Mouse (Mus musculus) testis, adult 2 months (tissue): ENCODE measurements around the gene Ms4a14. TPM values are rescaled to one million over a fixed set of nuclear protein-coding genes. Genes with fewer than 3 reads are reported as not detected.
"Not testable (repeated sequence)": the region's sequence is repeated elsewhere in the genome, so short reads cannot be mapped to it uniquely, and the experiment has no call there.

Experiments used
- H3K27ac ChIP-seq: fragments of 200-500 bp; 2 replicates; pipeline ENCODE4 v1.5.1; 2012; ENCODE audit warnings: low read depth, low read length; ENCODE audit not compliant: control insufficient read depth, insufficient read depth
- H3K27me3 ChIP-seq: fragments of 200-500 bp; 2 replicates; pipeline ENCODE4 v1.6.1; 2012; ENCODE audit warnings: mild to moderate bottlenecking, low read length, moderate library complexity; ENCODE audit not compliant: control insufficient read depth, insufficient read depth
- H3K36me3 ChIP-seq: fragments of 200-500 bp; 2 replicates; pipeline ENCODE4 v1.6.1; 2012; ENCODE audit warnings: mild to moderate bottlenecking, low read length; ENCODE audit not compliant: control insufficient read depth, insufficient read depth
- H3K4me1 ChIP-seq: fragments of 200-500 bp; 2 replicates; pipeline ENCODE4 v1.6.1; 2012; ENCODE audit warnings: low read length; ENCODE audit not compliant: control insufficient read depth, insufficient read depth
- H3K4me3 ChIP-seq: fragments of 200-500 bp; 2 replicates; pipeline ENCODE4 v1.5.1; 2012; ENCODE audit warnings: low read depth, mild to moderate bottlenecking, low read length, moderate library complexity, mixed read lengths; ENCODE audit not compliant: control insufficient read depth
- CTCF ChIP-seq: fragments of 200-500 bp; IDR thresholded peaks from 2 replicates; pipeline ENCODE4 v1.5.1; 2012; ENCODE audit warnings: low read depth, mild to moderate bottlenecking, inconsistent platforms, low read length, moderate library complexity; ENCODE audit not compliant: control insufficient read depth, insufficient read depth, insufficient replicate concordance
- POLR2A ChIP-seq: fragments of 200-500 bp; IDR thresholded peaks from 2 replicates; pipeline ENCODE4 v1.6.1; 2012; ENCODE audit warnings: low read depth, mild to moderate bottlenecking, inconsistent platforms, low read length, moderate library complexity; ENCODE audit not compliant: control insufficient read depth
- polyA plus RNA-seq: library from polyadenylated mRNA; depleted of rRNA; stranded (reverse); fragments of >200 nt; gene quantifications from 2 replicates; pipeline ENCODE4 v1.2.3, GENCODE M21; 2012

Ms4a14 gene
- polyA plus RNA-seq, 1 experiment, result 184 TPM

GRCm38 (mm10) chr19:11283773-11284172, 30.5 kb downstream of the Ms4a14 start, which contains the start of gene Ms4a5:
Gene Ms4a5 (minus strand): TSS chr19:11283873.
- no peak within 1 kb of the TSS; the same call in 1 of the 2 replicates for H3K4me3 ChIP-seq
- H3K27ac ChIP-seq, result no peak within 1 kb of the TSS
- no peaks in the 10 kb centered on the region for H3K27me3 ChIP-seq
- H3K36me3 ChIP-seq, result no peaks in the 10 kb centered on the region
- H3K4me1 ChIP-seq, result no peaks in the 10 kb centered on the region
- TF ChIP-seq CTCF, result no peak
- TF ChIP-seq POLR2A, result no peak

DNA sequence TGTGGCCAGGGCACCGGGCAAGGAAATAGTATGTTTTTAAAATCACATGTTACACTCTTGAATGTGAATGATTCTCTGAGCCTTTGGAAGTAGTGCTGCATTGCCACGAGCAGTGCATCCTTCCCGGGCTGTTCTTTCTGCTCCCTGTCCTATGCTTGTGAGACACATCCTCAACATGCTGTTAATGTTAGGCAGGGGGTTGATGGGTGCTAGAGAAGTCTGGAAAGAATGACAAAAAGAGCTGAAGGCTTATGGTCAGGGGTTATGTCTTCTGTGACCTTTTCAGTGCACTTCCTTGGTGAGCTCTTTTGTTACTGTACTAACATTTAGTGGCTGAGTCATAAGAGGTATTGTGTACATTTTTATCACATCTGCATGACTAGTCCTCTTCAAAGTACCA, 34.0 kb downstream of the Ms4a14 start:
- no peaks in the 10 kb centered on the region for H3K27me3 ChIP-seq
- no peak for TF ChIP-seq CTCF
- H3K27ac ChIP-seq, result no peak overlapping the region
- no peaks in the 10 kb centered on the region for H3K4me1 ChIP-seq
- H3K4me3 ChIP-seq, result no peak overlapping the region
- H3K36me3 ChIP-seq, result no peaks in the 10 kb centered on the region

GRCm38 (mm10) chr19:11276431-11276830, 37.8 kb downstream of the Ms4a14 start:
- Histone ChIP-seq H3K27me3 (no peaks in the 10 kb centered on the region), H3K4me1 (no peaks in the 10 kb centered on the region), H3K36me3 (no peaks in the 10 kb centered on the region), H3K4me3 (no peak overlapping the region), H3K27ac (no peak overlapping the region)
- TF ChIP-seq CTCF, result no peak
- TF ChIP-seq POLR2A, result no peak

- no peaks in the 10 kb centered on the region for H3K36me3 ChIP-seq
- no peak for TF ChIP-seq POLR2A
- no peak overlapping the region for H3K4me3 ChIP-seq
- H3K4me1 ChIP-seq, result no peaks in the 10 kb centered on the region
- no peak overlapping the region for H3K27ac ChIP-seq
- no peaks in the 10 kb centered on the region for H3K27me3 ChIP-seq
Measured at GRCm38 (mm10) chr19:11266956-11267355, 47.3 kb downstream of the Ms4a14 start.

GRCm38 (mm10) chr19:11266052-11266845, 48.0 kb downstream of the Ms4a14 start, which contains the start of gene Ms4a1:
Gene Ms4a1 (minus strand): TSS chr19:11266241.
- H3K4me1 ChIP-seq, result no peaks in the 10 kb centered on the region
- no peaks in the 10 kb centered on the region for H3K27me3 ChIP-seq
- H3K4me3 ChIP-seq, result no peak within 1 kb of the TSS
- H3K36me3 ChIP-seq, result no peaks in the 10 kb centered on the region
- TF ChIP-seq POLR2A (no peak), CTCF (no peak)
- no peak within 1 kb of the TSS for H3K27ac ChIP-seq

GRCm38 (mm10) chr19:11264602-11265185, 49.6 kb downstream of the Ms4a14 start:
- TF ChIP-seq POLR2A (no peak), CTCF (no peak)
- Histone ChIP-seq H3K27ac (no peak overlapping the region), H3K4me3 (no peak overlapping the region), H3K36me3 (no peaks in the 10 kb centered on the region), H3K27me3 (no peaks in the 10 kb centered on the region), H3K4me1 (no peaks in the 10 kb centered on the region)

DNA sequence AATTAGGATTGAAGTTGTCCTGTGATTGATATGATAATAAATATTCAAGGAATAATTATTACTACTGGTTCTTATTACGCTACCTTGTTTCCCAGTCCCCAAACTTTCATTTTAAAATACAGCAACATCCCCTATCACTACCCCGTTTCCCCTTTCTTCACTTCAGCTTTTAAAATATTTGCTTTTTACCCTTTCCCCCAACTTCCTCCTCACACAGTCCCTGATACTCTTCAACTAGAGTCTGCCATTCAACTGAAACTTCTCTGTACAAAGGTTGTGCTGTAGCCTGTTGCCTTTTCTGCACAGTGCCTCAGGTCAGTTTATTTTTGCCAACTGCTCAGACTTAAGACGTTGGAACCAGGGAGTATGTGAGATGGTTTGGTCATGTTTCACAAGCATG, 50.7 kb downstream of the Ms4a14 start:
- Histone ChIP-seq H3K27me3 (no peaks in the 10 kb centered on the region), H3K4me3 (no peak overlapping the region), H3K27ac (no peak overlapping the region), H3K36me3 (no peaks in the 10 kb centered on the region), H3K4me1 (no peaks in the 10 kb centered on the region)
- TF ChIP-seq POLR2A (no peak), CTCF (no peak)

- H3K4me3 ChIP-seq, H3K27ac ChIP-seq, H3K36me3 ChIP-seq, H3K4me1 ChIP-seq, H3K27me3 ChIP-seq: not testable (repeated sequence)
Measured at GRCm38 (mm10) chr19:11262932-11263331, 51.3 kb downstream of the Ms4a14 start.
